ENCODE assay signal across 9 mouse cellular contexts in the genomic region with DNA sequence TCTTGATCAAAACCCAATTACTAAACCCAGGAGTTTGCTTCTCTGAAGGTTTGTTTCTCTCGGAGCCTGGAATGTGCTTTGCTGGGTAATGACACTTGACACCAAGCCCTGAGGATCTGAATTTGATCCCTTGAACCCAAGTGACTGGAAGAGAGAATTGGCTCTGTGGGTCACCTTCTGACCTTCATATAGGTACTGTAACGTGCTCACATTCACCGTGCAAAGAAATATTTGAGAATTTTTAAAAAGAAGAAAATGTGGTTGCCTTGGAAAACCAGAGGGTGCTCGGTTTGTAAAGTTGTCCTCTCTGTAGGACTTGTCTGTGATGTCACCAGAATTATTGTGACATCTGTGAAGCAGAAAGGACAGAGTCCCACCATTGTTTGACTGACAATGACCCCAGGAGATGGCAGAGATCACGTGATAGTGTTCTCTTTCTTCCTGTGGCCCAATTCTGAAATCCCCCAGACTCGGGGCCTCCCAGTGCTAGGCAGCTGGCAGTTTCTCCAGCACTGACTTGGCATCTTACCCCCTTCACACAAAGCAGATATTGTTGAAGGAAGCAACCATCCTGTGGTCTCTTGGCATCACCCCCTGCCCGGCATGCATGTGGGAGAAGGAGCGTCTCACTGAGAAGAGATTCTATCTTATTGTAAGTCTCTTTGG. TPM values are rescaled to one million over a fixed set of nuclear protein-coding genes. Genes with fewer than 3 reads are reported as not detected.
DNase-seq lines count a peak whose midpoint lies in the region; ATAC-seq lines count a peak whose summit lies in the region.
"Had no signal": no experiment of that assay in that cellular context is flagged by ENCODE, and none has a peak within 500 bp of the region (broad histone marks: within the 10 kb centered on the region; RNA-seq: fewer than 3 reads in every experiment).

No protein-coding gene starts in this region.

- peaks cover 18% of the 10 kb centered on the region for H3K4me1 ChIP-seq in hindbrain, embryonic 13.5 days (replicated peaks)
- no peaks in the 10 kb centered on the region for H3K4me1 ChIP-seq in neural tube, embryonic 14.5 days (ENCODE audit: control insufficient read depth, insufficient read depth, low read length)

- H3K36me3 ChIP-seq in hindbrain, embryonic 13.5 days: no peaks in the 10 kb centered on the region
- H3K36me3 ChIP-seq in neural tube, embryonic 14.5 days (ENCODE audit: control insufficient read depth, insufficient read depth, low read length): no peaks in the 10 kb centered on the region
- H3K36me3 ChIP-seq: G1E had no signal

- peak; percentile 74 for ATAC-seq in hindbrain, embryonic 13.5 days (ENCODE audit: low FRiP score)
- ATAC-seq in neural tube, embryonic 14.5 days (ENCODE audit: low read depth): peak; percentile 56; the same call in 1 of the 2 replicates

- 28% methylated on average over 8 of the region's 8 CpGs for WGBS in hindbrain, embryonic 13.5 days
- WGBS in neural tube, embryonic 14.5 days: 37% methylated on average over 8 of the region's 8 CpGs

- no peaks in the 10 kb centered on the region for H3K9me3 ChIP-seq in hindbrain, embryonic 13.5 days
- H3K9me3 ChIP-seq in neural tube, embryonic 14.5 days (ENCODE audit: control insufficient read depth, low read length): no peaks in the 10 kb centered on the region
- H3K9me3 ChIP-seq: G1E had no signal

- H3K4me2 ChIP-seq in hindbrain, embryonic 13.5 days: no peak overlapping the region
- H3K4me2 ChIP-seq in neural tube, embryonic 14.5 days (ENCODE audit: low read depth, low read length): no peak overlapping the region

- no peaks in the 10 kb centered on the region for H3K27me3 ChIP-seq in hindbrain, embryonic 13.5 days
- H3K27me3 ChIP-seq in neural tube, embryonic 14.5 days (ENCODE audit: control insufficient read depth, insufficient read depth, low read length): no peaks in the 10 kb centered on the region

- peak overlapping the region; percentile 58; the same call in 1 of the 2 replicates for H3K27ac ChIP-seq in hindbrain, embryonic 13.5 days
- no peak overlapping the region; the same call in 1 of the 2 replicates for H3K27ac ChIP-seq in neural tube, embryonic 14.5 days (ENCODE audit: low read depth, low read length)

- peak; percentile 54 for DNase-seq in layer of hippocampus, adult 11-12 months (ENCODE audit: low spot score)
- DNase-seq in layer of hippocampus, postnatal 25 days (ENCODE audit: extremely low spot score in 1 of 2, low spot score in 1 of 2): no peak
- DNase-seq in cerebellum, adult 9-11 months: peak; percentile 32
- no peak for DNase-seq in kidney, adult 8-10 months
- no peak for DNase-seq in MN1 (ENCODE audit: low spot score)
- DNase-seq in lung, postnatal 14 days: no peak

- no peak overlapping the region for H3K9ac ChIP-seq in hindbrain, embryonic 13.5 days
- H3K9ac ChIP-seq in neural tube, embryonic 14.5 days (replicated peaks; ENCODE audit: low read depth, low read length): no peak overlapping the region

- no peak overlapping the region for H3K4me3 ChIP-seq in hindbrain, embryonic 13.5 days
- H3K4me3 ChIP-seq in neural tube, embryonic 14.5 days (ENCODE audit: low read depth, low read length): no peak overlapping the region

RNA-seq across cellular contexts. Expression of a gene that starts 50.6 kb away (rescaled TPM):
- total RNA-seq in layer of hippocampus, postnatal 25 days (2021): 10 to 100 TPM; 10.7 to 13.9 TPM
- 1.9 and 2.5 TPM in 2 replicates for polyA plus RNA-seq in hindbrain, embryonic 13.5 days (2015; fragmentation: Nextera tagmentation; extraction: Ambion mirVana)
- polyA plus RNA-seq in neural tube, embryonic 14.5 days (2014; fragmentation: Nextera tagmentation; extraction: Ambion mirVana): 2.8 and 4.0 TPM in 2 replicates

Comparison
In these comparisons a context has a peak if more than half of its experiments do, and no peak if none do; other contexts are left out.
1. DNase-seq: peak in layer of hippocampus, adult 11-12 months (single experiment) and cerebellum, adult 9-11 months (single experiment); none in layer of hippocampus, postnatal 25 days (0 of 2), kidney, adult 8-10 months (0 of 2), MN1 (single experiment) and lung, postnatal 14 days (single experiment).